Mouse (Mus musculus) neural tube, embryonic 13.5 days (tissue): Measurements from ENCODE around the gene Kdm1b. TPM values are rescaled to one million over a fixed set of nuclear protein-coding genes. Genes with fewer than 3 reads are reported as not detected.

ENCODE experiments used
- ATAC-seq: fragments of 200-750 bp; cut with Nextera tagmentation; 2 replicates; pipeline ENCODE4 v1.8.0; 2017; ENCODE audit warnings: low read depth, mild to moderate bottlenecking, moderate TSS enrichment, moderate library complexity
- H3K27ac ChIP-seq: fragments of 300-500 bp; sonication (generic); replicated peaks from 2 replicates; pipeline ENCODE4 v1.5.1; 2015; ENCODE audit warnings: moderate library complexity, mild to moderate bottlenecking, inconsistent platforms
- H3K27me3 ChIP-seq: fragments of 300-500 bp; sonication (generic); 2 replicates; pipeline ENCODE4 v1.6.1; 2015; ENCODE audit warnings: mild to moderate bottlenecking, inconsistent platforms
- H3K36me3 ChIP-seq: fragments of 300-500 bp; sonication (generic); 2 replicates; pipeline ENCODE4 v1.6.1; 2015; ENCODE audit warnings: mild to moderate bottlenecking, inconsistent platforms
- H3K4me1 ChIP-seq: fragments of 300-500 bp; sonication (generic); replicated peaks from 2 replicates; pipeline ENCODE4 v1.6.1; 2015; ENCODE audit warnings: inconsistent platforms
- H3K4me2 ChIP-seq: fragments of 300-500 bp; sonication (generic); 2 replicates; pipeline ENCODE4 v1.6.1; 2015; ENCODE audit warnings: inconsistent platforms, mild to moderate bottlenecking, moderate library complexity
- H3K4me3 ChIP-seq: fragments of 300-500 bp; sonication (generic); 2 replicates; pipeline ENCODE4 v1.5.1; 2015; ENCODE audit warnings: mild to moderate bottlenecking, inconsistent platforms
- H3K9ac ChIP-seq: fragments of 300-500 bp; sonication (generic); 2 replicates; pipeline ENCODE4 v1.6.1; 2015; ENCODE audit warnings: moderate library complexity, mild to moderate bottlenecking, inconsistent platforms
- H3K9me3 ChIP-seq: fragments of 300-500 bp; sonication (generic); 2 replicates; pipeline ENCODE4 v1.6.1; 2016; ENCODE audit warnings: inconsistent platforms
- WGBS: fragments of 180-500 bp; shearing (Covaris S2); methylation state at CpG from one replicate; pipeline ENCODE4 v1.1.7; 2015; 5-methylcytosine and 5-hydroxymethylcytosine counted together
- polyA plus RNA-seq: library from polyadenylated mRNA; unstranded; fragments of >200 nt; fragmentation: Nextera tagmentation; extraction: Ambion mirVana; gene quantifications from 2 replicates; pipeline ENCODE4 v1.2.1, GENCODE M21; 2015

Kdm1b gene
- polyA plus RNA-seq, 1 experiment from 2014 or later, result 15.3 TPM

GRCm38 (mm10) chr13:47063985-47064760 lies 20.9 kb downstream of the Kdm1b start:
- Histone ChIP-seq H3K27me3 (no peaks in the 10 kb centered on the region), H3K4me3 (no peak overlapping the region), H3K9ac (no peak overlapping the region), H3K36me3 (peaks cover 81% of the 10 kb centered on the region), H3K9me3 (no peaks in the 10 kb centered on the region), H3K4me1 (no peaks in the 10 kb centered on the region), H3K27ac (no peak overlapping the region), H3K4me2 (no peak overlapping the region)
- WGBS, result 83% methylated on average over 15 of the region's 15 CpGs
- ATAC-seq, result no peak

- H3K4me1 ChIP-seq, result no peaks in the 10 kb centered on the region
- no peak overlapping the region for H3K27ac ChIP-seq
- H3K9ac ChIP-seq, result no peak overlapping the region
- WGBS, result 97% methylated on average over 10 of the region's 10 CpGs
- peaks cover 76% of the 10 kb centered on the region for H3K36me3 ChIP-seq
- no peak for ATAC-seq
- no peak overlapping the region for H3K4me2 ChIP-seq
- H3K4me3 ChIP-seq, result no peak overlapping the region
- no peaks in the 10 kb centered on the region for H3K27me3 ChIP-seq
- H3K9me3 ChIP-seq, result no peaks in the 10 kb centered on the region
These were observed 23.2 kb downstream of the Kdm1b start for GRCm38 (mm10) chr13:47066516-47066915.

DNA sequence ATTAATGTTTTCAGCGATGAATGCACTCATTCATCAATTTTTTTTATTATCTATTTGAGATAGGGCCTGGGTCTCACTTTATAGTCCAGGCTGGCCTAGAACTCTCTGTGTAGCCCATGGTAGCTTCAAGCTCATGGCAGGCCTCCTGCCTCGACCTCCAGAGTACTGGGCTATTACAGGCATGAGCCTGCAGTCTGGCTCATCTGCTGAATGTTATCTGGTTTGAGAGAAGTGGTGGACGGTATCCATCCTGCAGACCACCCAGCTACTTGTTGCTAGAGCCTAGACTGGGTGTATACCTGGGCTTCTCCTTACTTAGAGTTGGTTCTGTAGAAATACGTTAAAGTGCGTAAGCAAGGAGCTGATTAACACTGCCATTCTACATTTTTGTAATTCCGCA lies 23.7 kb downstream of the Kdm1b start:
- ATAC-seq, result no peak
- Histone ChIP-seq H3K27me3 (no peaks in the 10 kb centered on the region), H3K4me3 (no peak overlapping the region), H3K36me3 (peaks cover 79% of the 10 kb centered on the region), H3K27ac (no peak overlapping the region), H3K4me2 (no peak overlapping the region), H3K9ac (no peak overlapping the region), H3K4me1 (no peaks in the 10 kb centered on the region), H3K9me3 (no peaks in the 10 kb centered on the region)
- 93% methylated on average over 6 of the region's 6 CpGs for WGBS

DNA sequence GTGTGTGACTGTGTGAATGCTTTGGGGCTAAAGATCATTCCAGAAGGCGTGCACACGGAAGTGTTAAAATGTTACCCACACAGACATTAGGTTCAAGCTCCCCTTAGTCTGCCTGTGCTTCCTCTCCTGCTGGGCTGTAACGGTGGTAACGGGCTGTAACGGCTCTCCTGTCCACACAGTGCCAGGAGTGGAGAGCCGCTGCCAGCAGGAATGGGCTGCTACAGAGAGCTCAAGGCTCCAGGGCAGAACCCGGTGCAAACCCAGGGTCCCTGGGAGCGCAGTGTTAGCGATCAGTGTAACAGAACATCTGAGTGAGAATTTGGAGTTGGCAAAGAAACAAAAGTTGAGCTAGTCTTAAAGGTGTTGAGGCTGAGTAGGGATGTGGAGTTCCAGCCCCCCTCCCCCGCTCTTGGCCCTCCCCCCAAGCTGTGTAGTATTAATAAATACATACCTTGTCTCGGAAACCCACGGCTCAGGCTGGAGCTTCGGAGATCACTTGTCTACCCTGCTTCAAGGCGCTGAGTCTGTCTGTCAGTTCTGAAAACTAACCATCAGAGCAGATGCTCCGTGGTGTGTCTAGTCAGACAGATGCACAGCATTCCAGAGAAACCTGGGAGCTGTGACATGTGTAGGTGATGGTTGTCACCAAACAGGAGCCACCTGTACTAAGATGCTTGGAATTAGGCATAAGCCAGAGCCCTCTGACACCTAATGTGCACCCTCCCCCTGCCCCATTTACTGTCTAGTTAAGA lies 27.2 kb downstream of the Kdm1b start:
- Histone ChIP-seq H3K36me3 (peaks cover 88% of the 10 kb centered on the region), H3K4me3 (no peak overlapping the region), H3K9ac (no peak overlapping the region), H3K27me3 (no peaks in the 10 kb centered on the region), H3K27ac (no peak overlapping the region), H3K9me3 (no peaks in the 10 kb centered on the region), H3K4me2 (no peak overlapping the region), H3K4me1 (no peaks in the 10 kb centered on the region)
- WGBS, result 76% methylated on average over 15 of the region's 15 CpGs
- ATAC-seq, result no peak

DNA sequence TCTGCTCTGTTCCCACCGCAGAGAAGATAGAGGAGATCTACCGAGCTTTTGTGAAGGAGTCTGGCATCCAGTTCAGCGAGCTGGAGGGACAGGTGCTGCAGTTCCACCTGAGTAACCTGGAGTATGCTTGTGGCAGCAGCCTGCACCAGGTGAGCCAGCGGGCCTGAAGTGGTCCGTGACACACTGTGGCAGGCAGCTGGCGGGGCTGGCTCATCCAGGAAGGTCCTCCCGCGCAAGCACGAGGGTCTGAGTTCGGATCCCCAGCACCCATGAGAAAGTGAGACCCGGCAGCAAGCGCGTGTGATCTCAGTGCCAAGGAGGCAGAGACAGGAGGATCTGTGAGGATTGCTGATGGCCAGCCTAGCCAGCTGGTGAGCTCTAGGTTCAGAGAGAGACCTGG lies 28.6 kb downstream of the Kdm1b start:
- Histone ChIP-seq H3K9ac (no peak overlapping the region), H3K36me3 (peaks cover 90% of the 10 kb centered on the region), H3K4me2 (no peak overlapping the region), H3K9me3 (no peaks in the 10 kb centered on the region), H3K27me3 (no peaks in the 10 kb centered on the region), H3K27ac (no peak overlapping the region), H3K4me3 (no peak overlapping the region), H3K4me1 (no peaks in the 10 kb centered on the region)
- 94% methylated on average over 13 of the region's 13 CpGs for WGBS
- no peak for ATAC-seq

- no peak overlapping the region for H3K27ac ChIP-seq
- WGBS, result 91% methylated on average over 5 of the region's 5 CpGs
- peaks cover 89% of the 10 kb centered on the region for H3K36me3 ChIP-seq
- no peak overlapping the region for H3K9ac ChIP-seq
- H3K4me1 ChIP-seq, result no peaks in the 10 kb centered on the region
- no peak overlapping the region for H3K4me3 ChIP-seq
- no peak for ATAC-seq
- H3K27me3 ChIP-seq, result no peaks in the 10 kb centered on the region
- no peak overlapping the region for H3K4me2 ChIP-seq
- no peaks in the 10 kb centered on the region for H3K9me3 ChIP-seq
These were observed 29.2 kb downstream of the Kdm1b start for GRCm38 (mm10) chr13:47072484-47072883.

GRCm38 (mm10) chr13:47076156-47076555 lies 32.9 kb downstream of the Kdm1b start:
- H3K9me3 ChIP-seq, result no peaks in the 10 kb centered on the region
- no peak overlapping the region for H3K27ac ChIP-seq
- H3K9ac ChIP-seq, result no peak overlapping the region
- no peaks in the 10 kb centered on the region for H3K4me1 ChIP-seq
- H3K27me3 ChIP-seq, result no peaks in the 10 kb centered on the region
- no peak overlapping the region for H3K4me3 ChIP-seq
- peaks cover 96% of the 10 kb centered on the region for H3K36me3 ChIP-seq
- no peak for ATAC-seq
- H3K4me2 ChIP-seq, result no peak overlapping the region
- 84% methylated on average over 5 of the region's 5 CpGs for WGBS

GRCm38 (mm10) chr13:47077367-47077766 lies 34.1 kb downstream of the Kdm1b start:
- Histone ChIP-seq H3K4me3 (no peak overlapping the region), H3K9ac (no peak overlapping the region), H3K4me2 (no peak overlapping the region), H3K9me3 (no peaks in the 10 kb centered on the region), H3K27me3 (no peaks in the 10 kb centered on the region), H3K27ac (no peak overlapping the region), H3K4me1 (no peaks in the 10 kb centered on the region), H3K36me3 (peaks cover 97% of the 10 kb centered on the region)
- no peak for ATAC-seq

DNA sequence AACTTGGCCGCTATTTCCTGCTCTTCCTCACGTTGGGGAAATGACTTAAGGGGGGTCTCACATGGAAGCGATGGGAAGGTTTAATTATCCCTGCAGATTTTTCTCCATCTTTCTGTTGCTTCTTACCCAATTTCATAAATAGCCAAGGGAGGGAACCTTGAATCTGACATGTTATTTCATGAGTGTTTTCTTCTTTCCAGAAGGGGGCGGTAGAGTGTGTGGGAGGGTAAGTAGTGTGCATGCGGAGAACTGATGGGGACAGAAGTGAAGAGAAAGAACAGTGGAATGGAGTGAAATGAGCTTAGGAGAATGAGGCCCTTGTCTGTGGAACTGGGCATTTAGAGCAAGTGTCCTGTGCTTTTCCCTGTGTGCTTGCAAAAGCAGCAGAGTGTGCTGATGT lies 35.5 kb downstream of the Kdm1b start:
- Histone ChIP-seq H3K4me3 (no peak overlapping the region), H3K4me1 (no peaks in the 10 kb centered on the region), H3K4me2 (no peak overlapping the region), H3K36me3 (peaks cover 91% of the 10 kb centered on the region), H3K27ac (no peak overlapping the region), H3K27me3 (no peaks in the 10 kb centered on the region), H3K9me3 (no peaks in the 10 kb centered on the region), H3K9ac (no peak overlapping the region)
- no peak for ATAC-seq
- WGBS, result 70% methylated on average over 5 of the region's 5 CpGs

DNA sequence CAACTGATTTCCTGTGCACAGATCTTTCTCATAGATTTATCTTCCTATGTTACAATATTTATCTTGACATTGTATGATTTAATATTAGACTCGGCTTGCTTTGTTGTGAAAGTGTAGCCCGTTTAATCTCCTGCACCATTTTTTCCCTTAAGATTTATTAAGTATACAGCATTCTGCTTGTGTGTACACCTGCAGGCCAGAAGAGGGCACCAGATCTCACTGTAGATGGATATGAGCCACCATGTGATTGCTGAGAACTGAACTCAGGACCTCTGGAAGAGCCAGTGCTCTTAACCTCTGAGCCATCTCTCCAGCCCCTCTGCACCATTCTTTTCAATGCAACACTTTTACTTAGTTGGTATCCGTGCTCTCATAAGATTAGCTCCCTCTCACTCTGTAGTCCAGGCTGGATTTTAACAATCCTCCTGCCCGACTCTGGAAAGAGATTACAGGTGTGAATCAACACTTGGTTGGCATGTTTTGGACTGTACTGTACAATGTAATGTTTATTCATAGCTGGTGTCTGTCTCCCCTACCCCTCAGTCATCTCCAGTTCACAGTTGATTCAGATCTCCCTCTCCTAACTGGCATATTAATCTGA lies 37.7 kb downstream of the Kdm1b start:
- Histone ChIP-seq H3K9me3 (no peaks in the 10 kb centered on the region), H3K36me3 (peaks cover 75% of the 10 kb centered on the region), H3K27ac (no peak overlapping the region), H3K4me3 (no peak overlapping the region), H3K4me1 (no peaks in the 10 kb centered on the region), H3K9ac (no peak overlapping the region), H3K27me3 (no peaks in the 10 kb centered on the region), H3K4me2 (no peak overlapping the region)
- ATAC-seq, result no peak
- WGBS, result 95% methylated on average over 4 of the region's 4 CpGs

DNA sequence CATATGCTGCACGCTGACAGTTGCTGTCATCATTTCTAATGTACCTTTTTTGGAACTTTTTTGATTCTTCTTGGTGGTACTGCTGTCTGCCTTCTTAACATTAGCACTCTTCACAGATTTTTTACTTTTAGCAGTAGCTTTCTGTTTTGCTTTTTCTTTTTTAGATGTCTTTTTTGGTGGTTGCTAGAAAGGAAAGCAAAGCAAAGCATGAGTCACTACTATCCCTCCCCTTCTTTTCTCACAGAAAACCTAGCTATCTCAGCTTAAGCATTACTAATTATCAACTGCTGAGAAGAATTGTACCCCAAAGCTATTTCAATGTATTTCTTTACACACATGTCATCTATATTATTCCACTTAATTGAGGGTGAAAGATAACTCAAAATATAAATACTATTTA lies 45.1 kb downstream of the Kdm1b start:
- no peak overlapping the region for H3K4me3 ChIP-seq
- H3K9me3 ChIP-seq, result no peaks in the 10 kb centered on the region
- no peak overlapping the region for H3K9ac ChIP-seq
- no peaks in the 10 kb centered on the region for H3K27me3 ChIP-seq
- no peak overlapping the region for H3K4me2 ChIP-seq
- no peak for ATAC-seq
- H3K4me1 ChIP-seq, result no peaks in the 10 kb centered on the region
- no peak overlapping the region for H3K27ac ChIP-seq
- peaks cover 42% of the 10 kb centered on the region for H3K36me3 ChIP-seq
- WGBS, result 96% methylated on average over 1 of the region's 1 CpGs

- H3K36me3 ChIP-seq, result peaks cover 50% of the 10 kb centered on the region
- no peak overlapping the region for H3K9ac ChIP-seq
- no peaks in the 10 kb centered on the region for H3K9me3 ChIP-seq
- WGBS, result 94% methylated on average over 2 of the region's 2 CpGs
- H3K4me3 ChIP-seq, result no peak overlapping the region
- no peak overlapping the region for H3K27ac ChIP-seq
- no peak for ATAC-seq
- H3K27me3 ChIP-seq, result no peaks in the 10 kb centered on the region
- H3K4me1 ChIP-seq, result no peaks in the 10 kb centered on the region
- no peak overlapping the region for H3K4me2 ChIP-seq
These were observed 46.0 kb downstream of the Kdm1b start for GRCm38 (mm10) chr13:47089271-47089670.
